10 mouse cellular contexts compared by ENCODE assay signal in genomic region chr14:89347972-89348371, GRCm38 (mm10).
DNase-seq lines count a peak whose midpoint lies in the region; TF ChIP-seq lines count a peak whose summit lies in the region.
"Had no signal": no experiment of that assay in that cellular context is flagged by ENCODE, and none has a peak within 500 bp of the region (broad histone marks: within the 10 kb centered on the region; RNA-seq: fewer than 3 reads in every experiment).

No protein-coding gene starts in this region.

- no peaks in the 10 kb centered on the region for H3K9me3 ChIP-seq in limb, embryonic 10.5 days (replicated peaks)
- H3K9me3 ChIP-seq: heart, embryonic 13.5 days had no signal

- intact Hi-C loops in left cerebral cortex, adult 2 months (cut with DNase I): no loop called here
- intact Hi-C loops in gastrocnemius, postnatal 36 days (cut with DNase I): no loop called here

- no peaks in the 10 kb centered on the region for H3K4me1 ChIP-seq in limb, embryonic 10.5 days
- H3K4me1 ChIP-seq: heart, embryonic 13.5 days had no signal

- 63% methylated on average over 4 of the region's 4 CpGs for WGBS in limb, embryonic 10.5 days

- no peaks in the 10 kb centered on the region for H3K36me3 ChIP-seq in limb, embryonic 10.5 days
- H3K36me3 ChIP-seq: heart, embryonic 13.5 days had no signal

- no peak overlapping the region for H3K27ac ChIP-seq in left cerebral cortex, adult 2 months
- no peak overlapping the region for H3K27ac ChIP-seq in limb, embryonic 10.5 days
- H3K27ac ChIP-seq: heart, embryonic 13.5 days had no signal

- DNase-seq in adrenal gland, postnatal 14 days: peak; percentile 9
- DNase-seq in adrenal gland, adult 2 months: no peak
- DNase-seq in left cerebral cortex, adult 2 months (ENCODE audit: extremely low spot score in 1 of 2, low spot score in 2 of 2): peak in 1 of 2 experiments; percentile 13
- no peak for DNase-seq in left cerebral cortex, adult 8-10 months (ENCODE audit: low spot score in 2 of 2)
- DNase-seq in brain, adult 2 months (ENCODE audit: low read depth, low spot score): peak; percentile 58
- peak; percentile 32 for DNase-seq in limb, embryonic 10.5 days (ENCODE audit: low spot score)
- no peak for DNase-seq in gastrocnemius, postnatal 36 days
- no peak for DNase-seq in urinary bladder, postnatal 36 days (ENCODE audit: low spot score in 2 of 2)
- DNase-seq: B cell, adult 2 months had no signal

- peak; percentile 58 for TF ChIP-seq CTCF in left cerebral cortex, adult 2 months (IDR thresholded peaks at IDR 0.05)

- no peaks in the 10 kb centered on the region for H3K27me3 ChIP-seq in limb, embryonic 10.5 days (ENCODE audit: low read depth, poor library complexity, severe bottlenecking)
- H3K27me3 ChIP-seq: heart, embryonic 13.5 days had no signal

- no peak overlapping the region for H3K4me3 ChIP-seq in left cerebral cortex, adult 2 months
- no peak overlapping the region for H3K4me3 ChIP-seq in limb, embryonic 10.5 days
- H3K4me3 ChIP-seq: heart, embryonic 13.5 days had no signal

Comparison
In these comparisons a context has a peak if more than half of its experiments do, and no peak if none do; other contexts are left out.
1. DNase-seq: peak in adrenal gland, postnatal 14 days (single experiment), brain, adult 2 months (single experiment) and limb, embryonic 10.5 days (single experiment); none in adrenal gland, adult 2 months (single experiment), left cerebral cortex, adult 8-10 months (0 of 2), gastrocnemius, postnatal 36 days (0 of 2) and urinary bladder, postnatal 36 days (0 of 2).